Mouse (Mus musculus): ENCODE results near the gene Pdzrn4. TPM values are rescaled to one million over a fixed set of nuclear protein-coding genes. Genes with fewer than 3 reads are reported as not detected.
A peak's percentile ranks its signal among the peaks of the same experiment; 100 is the strongest.

Gene Pdzrn4
- polyA plus RNA-seq, 1 experiment from 2014 or later, result 15.9 TPM

DNA sequence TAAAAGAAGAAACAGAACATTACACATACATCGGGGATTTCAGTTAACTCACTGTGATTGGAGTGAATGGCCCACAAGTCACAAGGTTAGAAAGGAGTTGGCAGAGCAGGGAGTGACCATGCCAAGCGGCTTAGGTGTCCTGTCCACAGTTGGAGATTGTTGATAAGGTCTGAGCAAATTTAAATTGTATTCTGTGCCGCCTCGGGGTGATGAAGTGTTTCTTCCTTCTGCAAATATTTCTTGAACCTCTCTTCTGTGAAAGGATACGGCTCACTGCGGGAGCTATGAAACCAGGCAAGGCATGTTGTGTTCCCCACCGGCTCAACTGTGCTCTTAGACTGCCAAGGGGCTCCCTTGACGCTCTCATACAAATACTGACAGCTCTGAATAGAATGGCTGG lies 112.7 kb downstream of the Pdzrn4 start:
- Histone ChIP-seq H3K36me3 (no peaks in the 10 kb centered on the region), H3K9ac (no peak overlapping the region), H3K4me2 (replicated peaks) (no peak overlapping the region), H3K9me3 (no peaks in the 10 kb centered on the region), H3K27ac (no peak overlapping the region), H3K4me1 (no peaks in the 10 kb centered on the region), H3K27me3 (replicated peaks) (no peaks in the 10 kb centered on the region), H3K4me3 (no peak overlapping the region)
- WGBS, result 89% methylated on average over 8 of the region's 8 CpGs
- ATAC-seq (ENCODE audit: low FRiP score, low read depth), result no peak

DNA sequence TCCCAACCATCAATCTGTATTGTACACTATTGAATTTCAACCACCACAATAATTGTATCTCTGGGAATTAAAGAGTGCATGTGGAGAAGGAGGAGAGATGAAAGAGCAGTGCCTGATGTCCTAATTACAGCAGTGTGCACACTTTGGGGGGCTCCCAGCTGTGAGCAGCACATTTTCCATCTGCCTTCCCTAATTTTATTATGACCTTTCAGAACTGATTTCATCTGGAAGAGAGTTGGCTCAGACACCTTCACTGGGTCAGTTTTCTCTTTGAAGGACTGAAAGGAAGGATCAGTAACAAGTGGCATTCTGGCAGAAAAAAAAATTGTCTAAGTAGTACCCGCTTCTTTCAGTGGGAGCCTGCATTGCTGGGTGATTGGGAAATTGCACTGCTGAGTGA lies 119.0 kb downstream of the Pdzrn4 start:
- Histone ChIP-seq H3K27me3 (replicated peaks) (no peaks in the 10 kb centered on the region), H3K4me3 (no peak overlapping the region), H3K9ac (no peak overlapping the region), H3K9me3 (no peaks in the 10 kb centered on the region), H3K36me3 (no peaks in the 10 kb centered on the region), H3K4me2 (replicated peaks) (no peak overlapping the region), H3K27ac (no peak overlapping the region), H3K4me1 (no peaks in the 10 kb centered on the region)
- ATAC-seq (ENCODE audit: low FRiP score, low read depth), result no peak
- WGBS, result 70% methylated on average over 1 of the region's 1 CpGs

GRCm38 (mm10) chr15:92520677-92521225 lies 124.1 kb downstream of the Pdzrn4 start:
- no peak for ATAC-seq (ENCODE audit: low FRiP score, low read depth)

DNA sequence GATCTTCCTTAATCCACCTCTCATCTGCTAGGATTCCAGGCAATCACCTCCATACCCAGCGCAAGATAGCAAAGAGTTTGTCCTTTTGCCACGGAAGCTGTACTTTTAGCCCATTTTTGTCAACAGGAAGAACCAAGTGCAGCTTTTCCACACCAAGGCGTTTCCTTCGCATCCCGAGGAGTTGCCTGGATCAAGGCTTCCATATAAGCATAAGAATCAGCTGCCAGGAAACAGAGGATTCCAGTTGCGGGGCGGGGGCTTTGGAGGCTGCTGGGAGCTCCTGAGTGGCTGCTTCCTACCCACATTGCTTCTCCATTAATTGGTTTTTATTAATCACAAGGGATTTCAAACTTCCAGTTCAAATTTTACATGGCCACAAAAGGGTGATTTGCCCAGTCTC lies 125.0 kb downstream of the Pdzrn4 start:
- H3K27me3 ChIP-seq (replicated peaks), result no peaks in the 10 kb centered on the region
- H3K27ac ChIP-seq, result no peak overlapping the region
- WGBS, result 26% methylated on average over 7 of the region's 7 CpGs
- H3K9ac ChIP-seq, result no peak overlapping the region
- H3K36me3 ChIP-seq, result no peaks in the 10 kb centered on the region
- no peak overlapping the region for H3K4me2 ChIP-seq (replicated peaks)
- ATAC-seq (ENCODE audit: low FRiP score, low read depth), result no peak
- H3K4me3 ChIP-seq, result no peak overlapping the region
- H3K4me1 ChIP-seq, result no peaks in the 10 kb centered on the region
- peaks cover 2% of the 10 kb centered on the region; the same call in 1 of the 2 replicates for H3K9me3 ChIP-seq

More at GRCm38 (mm10) chr15:92520677-92521225, 124.1 kb downstream of the Pdzrn4 start:
- no peak overlapping the region for H3K9ac ChIP-seq
- no peaks in the 10 kb centered on the region for H3K4me1 ChIP-seq
- no peak overlapping the region for H3K27ac ChIP-seq
- no peaks in the 10 kb centered on the region for H3K36me3 ChIP-seq
- H3K9me3 ChIP-seq, result no peaks in the 10 kb centered on the region
- no peak overlapping the region for H3K4me3 ChIP-seq
- 48% methylated on average over 19 of the region's 19 CpGs for WGBS
- H3K27me3 ChIP-seq (replicated peaks), result no peaks in the 10 kb centered on the region
- peak overlapping the region; percentile 28 for H3K4me2 ChIP-seq (replicated peaks)

DNA sequence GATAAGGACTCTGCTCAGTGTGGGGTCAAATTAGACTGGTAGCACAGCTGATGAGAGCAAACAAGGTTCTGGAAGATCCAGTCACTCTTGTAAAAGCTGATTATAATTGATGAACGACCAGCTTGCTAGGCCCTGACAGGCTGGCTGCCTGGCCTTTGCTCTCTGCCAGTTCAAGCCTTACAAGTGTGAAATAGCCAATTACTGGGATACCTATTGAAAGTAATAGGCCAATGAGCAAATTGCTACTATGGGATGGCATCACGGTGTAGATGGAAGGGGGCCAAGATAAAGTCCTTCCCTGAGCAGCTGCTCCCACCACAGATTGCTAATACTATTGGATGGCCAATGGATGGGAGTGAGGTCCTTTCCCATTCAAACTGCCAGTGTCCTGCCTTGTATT lies 128.2 kb downstream of the Pdzrn4 start:
- H3K27me3 ChIP-seq (replicated peaks), result no peaks in the 10 kb centered on the region
- no peaks in the 10 kb centered on the region for H3K4me1 ChIP-seq
- no peak overlapping the region for H3K27ac ChIP-seq
- 6% methylated on average over 2 of the region's 2 CpGs for WGBS
- ATAC-seq (ENCODE audit: low FRiP score, low read depth), result peak; percentile 76
- H3K36me3 ChIP-seq, result no peaks in the 10 kb centered on the region
- H3K4me2 ChIP-seq (replicated peaks), result no peak overlapping the region
- H3K9me3 ChIP-seq, result peaks cover 5% of the 10 kb centered on the region; the same call in 1 of the 2 replicates
- H3K9ac ChIP-seq, result no peak overlapping the region
- no peak overlapping the region for H3K4me3 ChIP-seq

DNA sequence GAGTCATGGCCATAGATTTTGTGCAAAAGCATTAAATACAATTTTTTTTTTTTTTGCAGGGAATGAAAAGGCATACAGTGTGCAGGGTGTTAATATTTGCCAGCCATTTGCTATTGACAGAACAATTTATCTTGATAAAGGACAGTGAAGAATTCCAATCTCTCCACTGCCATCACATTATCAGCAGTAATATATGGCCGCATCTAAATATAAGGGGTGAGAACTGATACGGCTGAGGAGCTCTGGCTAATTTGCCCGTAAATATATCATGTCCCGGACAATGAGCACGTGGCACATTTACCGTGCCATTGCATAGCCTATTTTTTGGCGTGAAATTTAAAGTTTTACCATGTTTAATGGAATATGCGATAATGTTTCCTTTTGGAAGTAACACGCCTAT lies 128.7 kb downstream of the Pdzrn4 start:
- ATAC-seq (ENCODE audit: low FRiP score, low read depth), result peak; percentile 61
- Histone ChIP-seq H3K36me3 (no peaks in the 10 kb centered on the region), H3K9ac (no peak overlapping the region), H3K27me3 (replicated peaks) (no peaks in the 10 kb centered on the region), H3K9me3 (peaks cover 5% of the 10 kb centered on the region; the same call in 1 of the 2 replicates), H3K27ac (no peak overlapping the region), H3K4me2 (replicated peaks) (no peak overlapping the region), H3K4me3 (no peak overlapping the region), H3K4me1 (no peaks in the 10 kb centered on the region)
- 58% methylated on average over 9 of the region's 9 CpGs for WGBS

DNA sequence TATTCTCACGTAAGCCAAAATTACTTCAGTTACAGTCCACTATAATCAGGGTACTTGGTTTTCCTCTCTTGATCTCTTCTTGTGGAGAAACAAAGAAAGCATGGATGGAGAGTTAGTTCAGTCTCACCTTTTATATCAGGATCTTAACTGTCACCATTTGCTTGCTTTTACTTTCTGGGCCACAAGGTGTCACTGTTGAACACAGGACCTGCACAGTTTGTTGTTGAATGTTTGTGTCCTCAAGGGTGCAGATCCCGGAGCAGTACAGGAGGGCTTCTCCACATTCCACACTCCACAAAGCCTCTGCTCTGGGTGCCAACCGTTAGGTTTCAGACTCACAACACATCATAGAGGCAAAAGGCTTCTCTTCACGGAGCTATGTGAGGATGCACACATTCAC lies 130.1 kb downstream of the Pdzrn4 start:
- Histone ChIP-seq H3K4me1 (no peaks in the 10 kb centered on the region), H3K27me3 (replicated peaks) (no peaks in the 10 kb centered on the region), H3K4me2 (replicated peaks) (no peak overlapping the region), H3K4me3 (no peak overlapping the region), H3K27ac (no peak overlapping the region), H3K36me3 (no peaks in the 10 kb centered on the region), H3K9ac (no peak overlapping the region), H3K9me3 (peaks cover 5% of the 10 kb centered on the region; the same call in 1 of the 2 replicates)
- ATAC-seq (ENCODE audit: low FRiP score, low read depth), result no peak
- 73% methylated on average over 4 of the region's 4 CpGs for WGBS

- H3K27me3 ChIP-seq (replicated peaks), result no peaks in the 10 kb centered on the region
- WGBS, result 11% methylated on average over 1 of the region's 1 CpGs
- no peaks in the 10 kb centered on the region for H3K36me3 ChIP-seq
- H3K27ac ChIP-seq, result no peak overlapping the region
- no peaks in the 10 kb centered on the region for H3K4me1 ChIP-seq
- no peak overlapping the region for H3K4me3 ChIP-seq
- H3K9me3 ChIP-seq, result no peaks in the 10 kb centered on the region
- no peak overlapping the region for H3K4me2 ChIP-seq (replicated peaks)
- no peak for ATAC-seq (ENCODE audit: low FRiP score, low read depth)
- H3K9ac ChIP-seq, result no peak overlapping the region
These were observed 146.6 kb downstream of the Pdzrn4 start for GRCm38 (mm10) chr15:92543252-92543651.

GRCm38 (mm10) chr15:92547294-92547911 lies 150.7 kb downstream of the Pdzrn4 start:
- H3K9me3 ChIP-seq, result no peaks in the 10 kb centered on the region
- ATAC-seq (ENCODE audit: low FRiP score, low read depth), result no peak
- no peaks in the 10 kb centered on the region for H3K4me1 ChIP-seq
- no peak overlapping the region for H3K4me3 ChIP-seq
- H3K27me3 ChIP-seq (replicated peaks), result no peaks in the 10 kb centered on the region
- no peaks in the 10 kb centered on the region for H3K36me3 ChIP-seq
- H3K27ac ChIP-seq, result no peak overlapping the region
- WGBS, result 41% methylated on average over 9 of the region's 9 CpGs
- no peak overlapping the region for H3K9ac ChIP-seq
- H3K4me2 ChIP-seq (replicated peaks), result no peak overlapping the region

DNA sequence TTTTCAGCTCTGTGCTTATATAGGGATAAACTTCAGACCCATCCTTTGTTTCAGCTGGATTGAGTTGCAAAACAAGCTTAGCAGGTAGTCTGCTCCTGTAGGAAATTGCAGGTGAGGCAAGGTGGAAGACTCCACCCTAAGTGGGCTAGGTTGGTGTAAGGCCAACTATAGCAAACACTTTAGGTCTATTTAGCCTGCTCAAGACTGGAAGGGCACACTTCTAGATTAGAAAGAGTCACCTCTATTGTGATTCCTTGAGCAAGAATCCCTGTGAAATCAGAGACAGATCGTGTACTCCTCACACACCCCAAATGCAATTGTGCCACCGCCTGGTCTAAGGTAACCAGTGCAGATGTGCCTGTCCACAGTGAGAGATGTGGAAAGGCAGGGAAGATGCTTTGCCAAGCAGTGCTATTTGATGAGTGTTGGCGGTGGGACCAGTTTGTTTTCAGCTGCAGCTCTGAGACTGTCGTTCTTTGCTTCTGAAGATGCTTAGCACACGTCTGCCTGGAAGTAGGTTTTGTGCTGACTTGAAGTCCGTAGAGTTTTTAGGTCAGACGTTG lies 158.4 kb downstream of the Pdzrn4 start:
- no peaks in the 10 kb centered on the region for H3K27me3 ChIP-seq (replicated peaks)
- no peak overlapping the region for H3K9ac ChIP-seq
- H3K27ac ChIP-seq, result no peak overlapping the region
- no peak for ATAC-seq (ENCODE audit: low FRiP score, low read depth)
- no peak overlapping the region for H3K4me3 ChIP-seq
- no peaks in the 10 kb centered on the region for H3K9me3 ChIP-seq
- 73% methylated on average over 7 of the region's 7 CpGs for WGBS
- H3K4me2 ChIP-seq (replicated peaks), result no peak overlapping the region
- H3K36me3 ChIP-seq, result no peaks in the 10 kb centered on the region
- no peaks in the 10 kb centered on the region for H3K4me1 ChIP-seq

DNA sequence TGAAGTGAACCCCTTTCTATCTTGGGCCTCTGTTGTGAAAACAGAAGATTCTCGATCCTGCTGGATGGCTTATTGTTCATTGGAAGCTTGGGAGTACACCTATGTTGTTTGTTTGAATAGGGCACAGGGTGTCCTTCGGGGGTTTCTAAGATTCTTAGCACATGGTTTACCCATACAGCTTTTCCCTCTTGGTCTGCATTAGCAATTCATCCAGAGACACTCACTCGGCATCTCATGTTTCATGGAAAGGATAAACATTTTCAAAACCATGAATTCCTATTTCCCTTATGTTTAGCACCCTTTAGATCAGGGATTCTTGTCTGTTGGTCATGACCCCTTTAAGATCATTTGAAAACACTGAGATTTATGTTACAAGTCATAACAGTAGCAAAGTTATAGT lies 159.0 kb downstream of the Pdzrn4 start:
- ATAC-seq (ENCODE audit: low FRiP score, low read depth), result no peak
- no peak overlapping the region for H3K9ac ChIP-seq
- H3K27me3 ChIP-seq (replicated peaks), result no peaks in the 10 kb centered on the region
- H3K27ac ChIP-seq, result no peak overlapping the region
- no peaks in the 10 kb centered on the region for H3K9me3 ChIP-seq
- H3K4me1 ChIP-seq, result no peaks in the 10 kb centered on the region
- H3K36me3 ChIP-seq, result no peaks in the 10 kb centered on the region
- no peak overlapping the region for H3K4me3 ChIP-seq
- H3K4me2 ChIP-seq (replicated peaks), result no peak overlapping the region
- 84% methylated on average over 3 of the region's 3 CpGs for WGBS

DNA sequence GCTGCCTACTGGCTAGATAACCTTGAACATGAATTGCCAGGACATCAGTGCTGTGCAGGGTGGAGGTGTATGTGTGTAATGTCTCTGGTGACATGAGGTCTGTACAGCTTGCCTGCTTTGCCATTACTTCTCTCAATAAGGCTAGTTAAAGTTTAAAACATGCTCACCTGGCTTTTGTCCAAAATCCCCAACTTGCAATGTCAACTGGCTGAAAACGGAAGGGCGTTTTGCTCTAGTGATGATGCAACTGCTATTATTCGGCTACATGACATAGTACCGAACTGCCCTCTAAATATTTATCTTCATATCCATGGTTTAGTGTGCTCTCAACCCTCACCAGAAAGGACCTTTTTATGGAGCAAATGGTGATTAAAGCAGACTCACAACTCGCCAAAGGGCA lies 161.9 kb downstream of the Pdzrn4 start:
- no peak for ATAC-seq (ENCODE audit: low FRiP score, low read depth)
- H3K4me3 ChIP-seq, result no peak overlapping the region
- no peaks in the 10 kb centered on the region for H3K9me3 ChIP-seq
- no peak overlapping the region for H3K4me2 ChIP-seq (replicated peaks)
- no peaks in the 10 kb centered on the region for H3K36me3 ChIP-seq
- no peaks in the 10 kb centered on the region for H3K27me3 ChIP-seq (replicated peaks)
- WGBS, result 88% methylated on average over 5 of the region's 5 CpGs
- H3K4me1 ChIP-seq, result no peaks in the 10 kb centered on the region
- no peak overlapping the region for H3K9ac ChIP-seq
- H3K27ac ChIP-seq, result no peak overlapping the region

DNA sequence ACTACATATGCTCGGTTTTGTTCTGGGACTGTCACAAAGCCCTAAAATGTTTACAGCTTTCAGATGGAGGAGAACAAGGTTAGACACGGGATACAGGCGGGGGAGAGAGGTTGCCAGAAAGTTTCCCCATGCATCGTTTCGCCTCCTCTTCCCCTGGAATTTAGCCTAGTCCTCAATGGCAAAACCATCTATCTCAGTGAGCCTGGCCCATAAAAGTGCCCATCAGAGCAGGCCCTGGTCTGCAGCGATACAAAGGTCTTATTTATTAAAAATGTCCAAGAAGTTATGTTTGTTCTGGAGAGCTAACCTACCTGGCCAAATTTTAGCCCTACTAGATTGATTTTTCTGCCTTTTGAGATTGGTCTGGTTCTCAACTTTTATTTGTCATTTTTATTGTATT lies 165.5 kb downstream of the Pdzrn4 start:
- Histone ChIP-seq H3K36me3 (no peaks in the 10 kb centered on the region), H3K27ac (no peak overlapping the region), H3K9me3 (no peaks in the 10 kb centered on the region), H3K4me3 (no peak overlapping the region), H3K4me1 (no peaks in the 10 kb centered on the region), H3K4me2 (replicated peaks) (no peak overlapping the region), H3K27me3 (replicated peaks) (no peaks in the 10 kb centered on the region), H3K9ac (no peak overlapping the region)
- no peak for ATAC-seq (ENCODE audit: low FRiP score, low read depth)
- WGBS, result 72% methylated on average over 6 of the region's 6 CpGs
